In genomic region chr4:123652130-123652529, GRCm38 (mm10) we compare ENCODE assay signal across 22 mouse cellular contexts. TPM values are rescaled to one million over a fixed set of nuclear protein-coding genes. Genes with fewer than 3 reads are reported as not detected.
A peak's percentile ranks its signal among the peaks of the same experiment; 100 is the strongest.
DNase-seq lines count a peak whose midpoint lies in the region; ATAC-seq and TF ChIP-seq lines count a peak whose summit lies in the region.
"Had no signal": no experiment of that assay in that cellular context is flagged by ENCODE, and none has a peak within 500 bp of the region (broad histone marks: within the 10 kb centered on the region; RNA-seq: fewer than 3 reads in every experiment).

No protein-coding gene starts in this region.

- H3K4me1 ChIP-seq in lung, postnatal 0 days (ENCODE audit: insufficient read depth, low read depth, low read length), result no peaks in the 10 kb centered on the region
- 0 out of 2 replicates have a peak, but pooled peaks cover 2% of the 10 kb centered on the region for H3K4me1 ChIP-seq in stomach, postnatal 0 days (replicated peaks; ENCODE audit: control insufficient read depth, insufficient read depth)
- H3K4me1 ChIP-seq: intestine, embryonic 15.5 days; limb, embryonic 10.5 days; midbrain, embryonic 12.5 days had no signal

- H3K27me3 ChIP-seq in lung, postnatal 0 days (replicated peaks; ENCODE audit: insufficient read depth, low read length), result no peaks in the 10 kb centered on the region
- H3K27me3 ChIP-seq in stomach, postnatal 0 days (ENCODE audit: control insufficient read depth, insufficient read depth, low read length), result no peaks in the 10 kb centered on the region
- H3K27me3 ChIP-seq: hindbrain, embryonic 13.5 days; intestine, embryonic 15.5 days; liver, embryonic 13.5 days; midbrain, embryonic 12.5 days had no signal

- WGBS in lung, postnatal 0 days, result 50% methylated on average over 3 of the region's 3 CpGs
- 55% methylated on average over 3 of the region's 3 CpGs for WGBS in stomach, postnatal 0 days

- DNase-seq in adrenal gland, postnatal 36 days, result peak; percentile 14 to 24
- DNase-seq in adrenal gland, postnatal 14 days, result no peak
- peak; percentile 15 to 24 for DNase-seq in kidney, postnatal 36 days
- DNase-seq in kidney, postnatal 10 days, result no peak
- peak; percentile 50 for DNase-seq in lung, postnatal 0 days (ENCODE audit: low spot score)
- DNase-seq in lung, postnatal 14 days, result no peak
- DNase-seq in stomach, postnatal 0 days (ENCODE audit: low spot score), result peak; percentile 36
- no peak for DNase-seq in embryo, embryonic 10 days (ENCODE audit: low spot score)
- DNase-seq: adrenal gland, adult 8-10 months; cerebellum, adult 11-12 months; cerebellum, postnatal 14 days; embryo, embryonic 11 days; gastrocnemius, postnatal 25 days; layer of hippocampus, adult 9-11 months; liver, embryonic 13.5 days; thymus, postnatal 14 days had no signal

- TF ChIP-seq EP300 in lung, postnatal 0 days (IDR thresholded peaks at IDR 0.05), result no peak
- no peak for TF ChIP-seq EP300 in stomach, postnatal 0 days (optimal IDR thresholded peaks at IDR 0.05)

- H3K27ac ChIP-seq in lung, postnatal 0 days (ENCODE audit: low read length), result peak overlapping the region; percentile 10; the same call in 1 of the 2 replicates
- H3K27ac ChIP-seq in stomach, postnatal 0 days (replicated peaks), result no peak overlapping the region; the same call in 1 of the 2 replicates
- H3K27ac ChIP-seq: hindbrain, embryonic 13.5 days; intestine, embryonic 15.5 days; left cerebral cortex, adult 2 months; limb, embryonic 10.5 days; liver, embryonic 13.5 days; midbrain, embryonic 12.5 days had no signal

- no peak overlapping the region for H3K4me3 ChIP-seq in lung, postnatal 0 days (ENCODE audit: low read depth, low read length)
- no peak overlapping the region for H3K4me3 ChIP-seq in stomach, postnatal 0 days (ENCODE audit: low read depth, low read length)
- H3K4me3 ChIP-seq: hindbrain, embryonic 13.5 days; intestine, embryonic 15.5 days; left cerebral cortex, adult 2 months; limb, embryonic 10.5 days; liver, embryonic 13.5 days; midbrain, embryonic 12.5 days had no signal

- H3K4me2 ChIP-seq in lung, postnatal 0 days (replicated peaks; ENCODE audit: low read depth, low read length), result no peak overlapping the region
- no peak overlapping the region for H3K4me2 ChIP-seq in stomach, postnatal 0 days (replicated peaks; ENCODE audit: low read depth)
- H3K4me2 ChIP-seq: hindbrain, embryonic 13.5 days; intestine, embryonic 15.5 days; liver, embryonic 13.5 days; midbrain, embryonic 12.5 days had no signal

- no peak for ATAC-seq in lung, postnatal 0 days
- peak; percentile 81; the same call in 1 of the 2 replicates for ATAC-seq in stomach, postnatal 0 days (ENCODE audit: low FRiP score, low TSS enrichment)
- ATAC-seq: forebrain, embryonic 16.5 days; intestine, embryonic 15.5 days had no signal

- TF ChIP-seq CTCF in lung, postnatal 0 days (IDR thresholded peaks at IDR 0.05), result no peak
- TF ChIP-seq CTCF in stomach, postnatal 0 days (IDR thresholded peaks at IDR 0.05; ENCODE audit: low read depth), result no peak

- H3K36me3 ChIP-seq in lung, postnatal 0 days (ENCODE audit: insufficient read depth, low read length), result no peaks in the 10 kb centered on the region
- H3K36me3 ChIP-seq in stomach, postnatal 0 days (ENCODE audit: control insufficient read depth, insufficient read depth, low read length), result no peaks in the 10 kb centered on the region
- H3K36me3 ChIP-seq: intestine, embryonic 15.5 days; liver, embryonic 13.5 days had no signal

- no peak overlapping the region for H3K9ac ChIP-seq in lung, postnatal 0 days (replicated peaks; ENCODE audit: low read depth)
- no peak overlapping the region for H3K9ac ChIP-seq in stomach, postnatal 0 days (ENCODE audit: low read length)
- H3K9ac ChIP-seq: hindbrain, embryonic 13.5 days; intestine, embryonic 15.5 days; liver, embryonic 13.5 days; midbrain, embryonic 12.5 days had no signal

- no peaks in the 10 kb centered on the region for H3K9me3 ChIP-seq in lung, postnatal 0 days (ENCODE audit: low read length)
- H3K9me3 ChIP-seq in stomach, postnatal 0 days (ENCODE audit: control insufficient read depth, low read length), result no peaks in the 10 kb centered on the region
- H3K9me3 ChIP-seq: hindbrain, embryonic 13.5 days; intestine, embryonic 15.5 days; limb, embryonic 10.5 days; liver, embryonic 13.5 days; midbrain, embryonic 12.5 days had no signal

RNA-seq across cellular contexts. Expression of gene Macf1, which starts 32.0 kb away (rescaled TPM):
- 100 to 1,000 TPM; 150 to 174 TPM for total RNA-seq in adrenal gland, postnatal 36 days (2021)
- total RNA-seq in adrenal gland, postnatal 14 days (2021), result 193 and 200 TPM in 2 replicates
- polyA plus RNA-seq in lung, postnatal 0 days (2015; fragmentation: Nextera tagmentation; extraction: Ambion mirVana), result 181 and 221 TPM in 2 replicates
- polyA plus RNA-seq in stomach, postnatal 0 days (2015; fragmentation: Nextera tagmentation; extraction: Ambion mirVana), result 26.6 and 28.9 TPM in 2 replicates

Comparison
In these comparisons a context has a peak if more than half of its experiments do, and no peak if none do; other contexts are left out.
1. DNase-seq: peak in adrenal gland, postnatal 36 days (2 of 2), kidney, postnatal 36 days (2 of 2), lung, postnatal 0 days (single experiment) and stomach, postnatal 0 days (single experiment); none in adrenal gland, postnatal 14 days (single experiment), kidney, postnatal 10 days (single experiment), lung, postnatal 14 days (single experiment) and embryo, embryonic 10 days (single experiment).